Mouse (Mus musculus) lung, postnatal 0 days (tissue): ENCODE data around the gene Gm8251.
A peak's percentile ranks its signal among the peaks of the same experiment; 100 is the strongest.

Source experiments
- CTCF ChIP-seq: IDR thresholded peaks from 2 replicates; pipeline ENCODE4 v1.5.1; 2016; ENCODE audit warnings: antibody characterized with exemption, mild to moderate bottlenecking
- EP300 ChIP-seq: IDR thresholded peaks from 2 replicates; pipeline ENCODE4 v1.6.1; 2016; ENCODE audit warnings: antibody characterized with exemption, mild to moderate bottlenecking, control low read depth

DNA sequence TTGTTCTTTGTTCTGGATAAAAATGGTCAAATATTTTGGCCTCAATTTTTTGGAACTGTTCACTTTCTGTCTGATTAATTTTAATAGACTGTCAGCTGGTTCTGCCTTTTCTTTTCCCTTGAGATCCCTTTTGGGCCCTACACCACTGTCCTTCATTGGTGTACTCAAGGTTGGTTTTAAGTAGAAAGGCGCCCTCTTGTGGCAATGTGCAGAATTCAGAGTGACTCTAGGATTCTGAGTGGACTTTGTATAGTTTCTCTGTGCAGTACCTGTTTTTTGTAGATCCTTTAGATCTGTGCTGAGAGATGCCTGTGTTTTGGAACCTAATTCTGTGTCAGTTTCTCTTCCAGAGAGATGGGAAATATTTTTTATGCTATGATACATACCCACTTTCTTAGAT lies 2.9 kb upstream of the Gm8251 start:
- TF ChIP-seq EP300 = no peak
- TF ChIP-seq CTCF = peak; percentile 75
